Mouse (Mus musculus) lung, adult 2 months (tissue): ENCODE results near the gene Chst15.

ENCODE experiments used
- CTCF ChIP-seq: fragments of 200-500 bp; IDR thresholded peaks from 2 replicates; pipeline ENCODE4 v1.5.1; 2011; ENCODE audit warnings: mild to moderate bottlenecking, low read length, control low read depth; ENCODE audit not compliant: insufficient read depth
- POLR2A ChIP-seq: fragments of 200-500 bp; IDR thresholded peaks from 2 replicates; pipeline ENCODE4 v1.6.1; 2011; ENCODE audit warnings: low read depth, mild to moderate bottlenecking, control low read depth, low read length, borderline replicate concordance; ENCODE audit errors: extremely low read depth

- no peak for TF ChIP-seq CTCF
- no peak for TF ChIP-seq POLR2A
Measured at GRCm38 (mm10) chr7:132365703-132366384, 48.8 kb upstream of the Chst15 start.
